ENCODE assay signal across 7 mouse cellular contexts in the genomic region with DNA sequence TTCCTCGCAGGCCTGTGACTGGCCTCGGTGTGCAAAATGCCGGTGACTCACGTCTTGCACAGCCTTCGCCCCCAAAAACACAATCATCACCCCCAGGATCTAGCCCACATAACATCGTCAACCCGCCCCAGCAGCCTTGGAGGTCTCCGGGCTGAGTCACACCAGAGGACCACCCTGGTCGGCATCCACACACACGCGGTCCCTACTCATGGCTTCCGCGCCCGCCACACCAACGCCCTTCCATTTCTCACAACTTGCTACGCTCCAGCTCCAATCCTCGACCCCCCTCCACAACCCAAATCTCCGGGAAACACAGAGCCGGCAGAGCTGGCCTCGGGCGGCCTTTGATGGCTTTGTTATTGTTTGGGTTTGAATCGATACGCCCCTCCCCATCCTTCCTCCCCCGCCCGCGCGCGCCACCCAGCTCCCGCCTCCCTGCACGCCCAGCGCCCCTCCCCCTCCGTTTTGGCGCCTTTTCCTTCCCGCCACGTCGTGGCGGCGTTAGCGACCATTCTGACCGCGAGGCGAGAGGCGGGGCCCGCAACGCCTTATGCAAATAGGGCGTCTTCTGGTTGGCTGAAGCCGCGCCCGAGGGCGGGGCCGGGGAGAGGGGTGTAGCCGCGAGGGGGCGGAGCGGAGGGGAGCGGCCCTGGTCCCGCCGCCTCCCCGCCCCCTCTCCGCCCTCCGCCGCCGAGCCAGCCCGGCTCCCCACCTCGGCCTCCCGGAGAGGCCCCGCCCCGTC. TPM values are rescaled to one million over a fixed set of nuclear protein-coding genes. Genes with fewer than 3 reads are reported as not detected.
DNase-seq lines count a peak whose midpoint lies in the region; ATAC-seq lines count a peak whose summit lies in the region.

No protein-coding gene starts in this region.

- H3K9ac ChIP-seq in intestine, embryonic 16.5 days (ENCODE audit: low read depth, low read length), result peak overlapping the region; percentile 97
- H3K9ac ChIP-seq in midbrain, embryonic 11.5 days (ENCODE audit: low read length), result peak overlapping the region; percentile 93

- H3K4me2 ChIP-seq in intestine, embryonic 16.5 days (ENCODE audit: low read depth, low read length), result peak overlapping the region; percentile 91
- peak overlapping the region; percentile 71 for H3K4me2 ChIP-seq in midbrain, embryonic 11.5 days

- H3K36me3 ChIP-seq in intestine, embryonic 16.5 days (ENCODE audit: control insufficient read depth, insufficient read depth, low read length), result no peaks in the 10 kb centered on the region; the same call in 1 of the 2 replicates
- H3K36me3 ChIP-seq in midbrain, embryonic 11.5 days (ENCODE audit: control insufficient read depth, insufficient read depth, low read length), result peaks cover 6% of the 10 kb centered on the region; the same call in 1 of the 2 replicates

- peaks cover 14% of the 10 kb centered on the region for H3K4me1 ChIP-seq in intestine, embryonic 16.5 days (ENCODE audit: control insufficient read depth, insufficient read depth, low read length)
- peaks cover 15% of the 10 kb centered on the region for H3K4me1 ChIP-seq in midbrain, embryonic 11.5 days (ENCODE audit: control insufficient read depth, insufficient read depth, low read length)

- peak overlapping the region; percentile 90 for H3K27ac ChIP-seq in intestine, embryonic 16.5 days (ENCODE audit: low read length)
- peak overlapping the region; percentile 93 for H3K27ac ChIP-seq in midbrain, embryonic 11.5 days (ENCODE audit: low read depth, low read length)

- no peaks in the 10 kb centered on the region for H3K9me3 ChIP-seq in intestine, embryonic 16.5 days (ENCODE audit: control insufficient read depth, low read length)
- no peaks in the 10 kb centered on the region for H3K9me3 ChIP-seq in midbrain, embryonic 11.5 days (ENCODE audit: control insufficient read depth, low read length)

- WGBS in intestine, embryonic 16.5 days, result under 1% methylated on average over 63 of the region's 68 CpGs
- WGBS in midbrain, embryonic 11.5 days, result under 1% methylated on average over 50 of the region's 68 CpGs

- H3K27me3 ChIP-seq in intestine, embryonic 16.5 days (replicated peaks; ENCODE audit: control insufficient read depth, insufficient read depth, low read length), result no peaks in the 10 kb centered on the region
- no peaks in the 10 kb centered on the region for H3K27me3 ChIP-seq in midbrain, embryonic 11.5 days (ENCODE audit: control insufficient read depth, insufficient read depth, low read length)

- peak overlapping the region; percentile 92 for H3K4me3 ChIP-seq in intestine, embryonic 16.5 days (ENCODE audit: low read length)
- peak overlapping the region; percentile 91 for H3K4me3 ChIP-seq in midbrain, embryonic 11.5 days (ENCODE audit: low read depth, low read length)

- intact Hi-C loops in gastrocnemius, postnatal 36 days (cut with DNase I), result loop anchor here (5.0 kb wide), 1 partner anchor 33 kb away; no protein-coding TSS in a partner anchor
- intact Hi-C loops in left cerebral cortex, postnatal 36 days (cut with DNase I), result loop anchor here (1.0 to 5.0 kb wide), 2 partner anchors 53 to 223 kb away; partner anchors contain the start of gene BC004004

- DNase-seq in adrenal gland, adult 2 months, result peak; percentile 100
- peak; percentile 100 for DNase-seq in embryo, embryonic 11.5 days (ENCODE audit: low read depth, low spot score)
- DNase-seq in gastrocnemius, postnatal 36 days, result peak; percentile 95 to 99
- DNase-seq in left cerebral cortex, postnatal 36 days (ENCODE audit: low spot score in 2 of 2), result peak; percentile 92 to 95
- peak; percentile 100 for DNase-seq in midbrain, embryonic 11.5 days (ENCODE audit: low spot score, missing footprints)
- DNase-seq in skeletal muscle tissue, adult 2 months (ENCODE audit: low read depth, low spot score), result peak; percentile 99

- ATAC-seq in intestine, embryonic 16.5 days, result peak; percentile 91
- peak; percentile 90 for ATAC-seq in midbrain, embryonic 11.5 days (ENCODE audit: low FRiP score)

RNA-seq across cellular contexts. Expression of gene Pim1, which starts 0.4 kb away (rescaled TPM):
- total RNA-seq in adrenal gland, adult 2 months (2021), result 100 to 1,000 TPM; 120 to 124 TPM
- polyA plus RNA-seq in adrenal gland, adult 2 months (2012; rRNA removed), result 150 and 153 TPM in 2 replicates
- 10 to 100 TPM; 13.6 to 16.3 TPM for total RNA-seq in gastrocnemius, postnatal 36 days (2021)
- polyA plus RNA-seq in intestine, embryonic 16.5 days (2015; fragmentation: Nextera tagmentation; extraction: Ambion mirVana), result 11.8 and 12.8 TPM in 2 replicates
- total RNA-seq in left cerebral cortex, postnatal 36 days (2021), result 1 to 10 TPM; 6.0 to 7.1 TPM
- 16.0 and 19.7 TPM in 2 replicates for polyA plus RNA-seq in midbrain, embryonic 11.5 days (2014; fragmentation: Nextera tagmentation; extraction: Ambion mirVana)

RNA-seq across cellular contexts. Expression of gene Gm17657, which starts 59.3 kb away (rescaled TPM):
- not detected for total RNA-seq in adrenal gland, adult 2 months (2021)
- not detected in 2 replicates for polyA plus RNA-seq in adrenal gland, adult 2 months (2012; rRNA removed)
- not detected for total RNA-seq in gastrocnemius, postnatal 36 days (2021)
- not detected in 2 replicates for polyA plus RNA-seq in intestine, embryonic 16.5 days (2015; fragmentation: Nextera tagmentation; extraction: Ambion mirVana)
- not detected for total RNA-seq in left cerebral cortex, postnatal 36 days (2021)
- not detected in 2 replicates for polyA plus RNA-seq in midbrain, embryonic 11.5 days (2014; fragmentation: Nextera tagmentation; extraction: Ambion mirVana)

RNA-seq across cellular contexts. Expression of gene Tbc1d22b, which starts 59.4 kb away (rescaled TPM):
- total RNA-seq in adrenal gland, adult 2 months (2021), result 10 to 100 TPM; 24.2 to 30.5 TPM
- 25.7 and 30.6 TPM in 2 replicates for polyA plus RNA-seq in adrenal gland, adult 2 months (2012; rRNA removed)
- total RNA-seq in gastrocnemius, postnatal 36 days (2021), result 1 to 10 TPM; 7.3 to 9.1 TPM
- 12.4 and 12.6 TPM in 2 replicates for polyA plus RNA-seq in intestine, embryonic 16.5 days (2015; fragmentation: Nextera tagmentation; extraction: Ambion mirVana)
- total RNA-seq in left cerebral cortex, postnatal 36 days (2021), result 10 to 100 TPM; 43.2 to 45.2 TPM
- 16.8 and 18.8 TPM in 2 replicates for polyA plus RNA-seq in midbrain, embryonic 11.5 days (2014; fragmentation: Nextera tagmentation; extraction: Ambion mirVana)

Comparison
In these comparisons a context has a peak if more than half of its experiments do, and no peak if none do; other contexts are left out.
1. Peak in every context shown above with its lines: DNase-seq, ATAC-seq, H3K4me3 ChIP-seq and H3K27ac ChIP-seq.
2. RNA of gene Pim1, which starts 0.4 kb away (total RNA-seq): 120 to 124 TPM in adrenal gland, adult 2 months; 13.6 to 16.3 TPM in gastrocnemius, postnatal 36 days and 6.0 to 7.1 TPM in left cerebral cortex, postnatal 36 days; every median in the first group is over 4 times any median in the second.